Mouse (Mus musculus) hindbrain, embryonic 11.5 days (tissue): ENCODE results near the gene Lman2l. TPM values are rescaled to one million over a fixed set of nuclear protein-coding genes. Genes with fewer than 3 reads are reported as not detected.

Source experiments
- ATAC-seq: fragments of 200-750 bp; cut with Nextera tagmentation; 2 replicates; pipeline ENCODE4 v1.8.0; 2017; ENCODE audit warnings: mild to moderate bottlenecking, moderate TSS enrichment, moderate library complexity; ENCODE audit not compliant: low FRiP score
- DNase-seq: peaks from one replicate; pipeline ENCODE4 v3.0.0-alpha.2; 2015; ENCODE audit warnings: low spot score
- H3K27ac ChIP-seq: fragments of 300-500 bp; sonication (generic); 2 replicates; pipeline ENCODE4 v1.5.1; 2014; ENCODE audit warnings: mild to moderate bottlenecking, low read depth, low read length
- H3K27me3 ChIP-seq: fragments of 300-500 bp; sonication (generic); 2 replicates; pipeline ENCODE4 v1.6.1; 2014; ENCODE audit warnings: mild to moderate bottlenecking, low read length, moderate library complexity, mixed read lengths; ENCODE audit not compliant: control insufficient read depth, insufficient read depth
- H3K36me3 ChIP-seq: fragments of 300-500 bp; sonication (generic); 2 replicates; pipeline ENCODE4 v1.6.1; 2014; ENCODE audit warnings: mild to moderate bottlenecking, low read length, moderate library complexity, mixed read lengths; ENCODE audit not compliant: control insufficient read depth, insufficient read depth
- H3K4me1 ChIP-seq: fragments of 300-500 bp; sonication (generic); replicated peaks from 2 replicates; pipeline ENCODE4 v1.6.1; 2014; ENCODE audit warnings: low read length, mixed read lengths; ENCODE audit not compliant: control insufficient read depth, insufficient read depth
- H3K4me2 ChIP-seq: fragments of 300-500 bp; sonication (generic); replicated peaks from 2 replicates; pipeline ENCODE4 v1.6.1; 2014; ENCODE audit warnings: mild to moderate bottlenecking, low read depth, low read length
- H3K4me3 ChIP-seq: fragments of 300-500 bp; sonication (generic); 2 replicates; pipeline ENCODE4 v1.5.1; 2014; ENCODE audit warnings: low read depth, low read length
- H3K9ac ChIP-seq: fragments of 300-500 bp; sonication (generic); 2 replicates; pipeline ENCODE4 v1.6.1; 2014; ENCODE audit warnings: low read depth, low read length
- H3K9me3 ChIP-seq: fragments of 300-500 bp; sonication (generic); 2 replicates; pipeline ENCODE4 v1.6.1; 2016; ENCODE audit warnings: low read length; ENCODE audit not compliant: control insufficient read depth
- WGBS: fragments of 180-500 bp; shearing (Covaris S2); extraction: QIAGEN DNeasy Blood & Tissue Kit; methylation state at CpG from one replicate; pipeline ENCODE4 v1.1.7; 2014; 5-methylcytosine and 5-hydroxymethylcytosine counted together
- polyA plus RNA-seq: library from polyadenylated mRNA; unstranded; fragments of >200 nt; fragmentation: Nextera tagmentation; extraction: Ambion mirVana; gene quantifications from 2 replicates; pipeline ENCODE4 v1.2.1, GENCODE M21; 2014

Gene Lman2l
- polyA plus RNA-seq, 1 experiment from 2014 or later, result 45.3 TPM

DNA sequence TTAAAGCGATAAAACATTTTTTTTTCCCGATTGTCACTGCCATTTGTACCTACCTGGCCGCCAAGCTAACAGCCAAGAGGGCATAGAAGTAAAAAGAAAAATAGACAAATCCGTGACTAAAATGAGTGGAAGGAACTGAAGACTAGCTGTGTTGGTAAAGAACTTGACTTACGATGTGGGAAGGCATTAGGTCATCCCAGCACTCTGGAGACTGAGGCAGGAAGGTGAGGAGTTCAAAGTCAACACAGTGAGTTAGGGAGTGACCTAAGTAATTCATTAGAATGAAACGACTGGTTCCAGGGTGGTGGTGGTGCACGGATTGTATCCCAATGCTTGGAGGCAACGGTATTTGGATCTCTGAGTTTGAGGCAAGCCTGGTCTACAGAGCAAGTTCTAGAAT, 437 bp upstream of the Lman2l start:
- Histone ChIP-seq H3K4me3 (no peak overlapping the region; the same call in 1 of the 2 replicates), H3K27ac (0 out of 2 replicates have a peak overlapping the region, but pooled peaks have one; percentile 25), H3K4me1 (no peaks in the 10 kb centered on the region), H3K9me3 (no peaks in the 10 kb centered on the region), H3K27me3 (no peaks in the 10 kb centered on the region), H3K9ac (no peak overlapping the region), H3K4me2 (no peak overlapping the region), H3K36me3 (no peaks in the 10 kb centered on the region)
- DNase-seq, result no peak
- 43% methylated on average over 8 of the region's 8 CpGs for WGBS
- peak; percentile 46 for ATAC-seq

DNA sequence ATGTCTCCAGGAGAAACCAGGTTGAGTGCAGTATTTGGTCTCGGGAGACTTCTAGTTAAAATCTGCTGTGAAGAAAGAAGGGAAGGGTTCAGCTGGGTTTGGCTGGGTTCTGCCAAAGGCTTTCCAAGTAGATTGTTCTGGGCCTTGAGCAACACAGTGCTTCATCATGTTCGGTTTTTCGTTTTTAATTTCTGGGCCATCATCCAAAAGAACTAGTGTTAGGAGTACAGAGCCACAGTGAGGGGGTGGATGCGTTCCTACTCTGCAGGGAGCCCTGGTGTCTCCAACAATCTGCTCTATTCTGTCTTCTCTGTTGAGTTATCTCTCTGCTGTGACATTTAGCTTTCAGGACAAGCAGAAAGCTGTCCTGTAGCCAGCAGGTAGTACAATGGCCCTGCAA, 4.0 kb downstream of the Lman2l start:
- ATAC-seq (no peak), DNase-seq (no peak)
- Histone ChIP-seq H3K4me2 (no peak overlapping the region), H3K9ac (no peak overlapping the region), H3K4me1 (no peaks in the 10 kb centered on the region), H3K36me3 (peaks cover 13% of the 10 kb centered on the region), H3K4me3 (no peak overlapping the region), H3K27me3 (no peaks in the 10 kb centered on the region), H3K9me3 (no peaks in the 10 kb centered on the region), H3K27ac (no peak overlapping the region)
- WGBS, result 92% methylated on average over 4 of the region's 4 CpGs

DNA sequence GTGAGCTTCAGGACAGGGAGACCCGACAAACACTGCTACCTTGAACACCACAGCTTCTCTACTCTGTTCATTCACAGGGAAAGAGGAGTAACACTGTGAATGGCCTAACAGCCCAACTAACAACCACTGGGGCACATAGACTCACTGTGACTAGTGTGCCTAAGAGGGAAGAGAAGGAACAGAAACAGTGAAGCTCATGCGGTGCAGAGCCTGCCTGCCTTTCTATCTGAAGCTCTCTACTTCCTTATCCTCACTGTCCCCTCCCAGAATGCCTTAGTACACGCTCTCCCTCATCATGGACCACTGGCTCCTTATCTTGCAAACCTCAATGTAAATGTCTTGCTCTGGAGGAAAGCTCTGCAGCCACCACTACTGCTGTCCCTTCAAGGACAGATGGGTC, 7.8 kb downstream of the Lman2l start:
- WGBS, result 94% methylated on average over 3 of the region's 3 CpGs
- H3K36me3 ChIP-seq, result peaks cover 15% of the 10 kb centered on the region

DNA sequence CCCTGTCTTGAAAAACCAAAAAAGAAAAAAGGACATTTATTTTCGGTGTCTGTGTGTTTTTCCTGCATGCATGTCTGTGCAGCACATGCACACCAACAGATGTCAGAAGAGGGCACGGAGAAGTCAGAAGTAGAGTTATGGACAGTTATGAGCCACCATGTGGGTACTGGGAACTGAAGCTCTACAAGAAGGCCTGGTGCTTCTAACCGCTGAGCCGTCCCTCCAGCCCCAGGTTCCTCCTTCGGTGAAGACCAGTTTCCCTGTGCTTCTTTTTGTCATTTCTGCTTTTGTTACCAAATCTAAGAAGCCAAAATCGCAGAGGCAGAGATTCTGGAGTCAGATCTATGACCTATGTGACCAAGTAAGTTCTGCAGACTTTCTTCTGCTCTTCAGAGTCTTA, 8.6 kb downstream of the Lman2l start:
- Histone ChIP-seq H3K4me2 (no peak overlapping the region), H3K9me3 (no peaks in the 10 kb centered on the region), H3K27me3 (no peaks in the 10 kb centered on the region), H3K9ac (no peak overlapping the region), H3K36me3 (peaks cover 15% of the 10 kb centered on the region), H3K27ac (no peak overlapping the region), H3K4me1 (no peaks in the 10 kb centered on the region), H3K4me3 (no peak overlapping the region)
- no peak for DNase-seq
- WGBS, result 94% methylated on average over 6 of the region's 6 CpGs
- no peak for ATAC-seq

More for the DNA sequence above, 7.8 kb downstream of the Lman2l start:
- H3K4me2 ChIP-seq, result no peak overlapping the region
- DNase-seq (no peak), ATAC-seq (no peak)
- H3K27me3 ChIP-seq, result no peaks in the 10 kb centered on the region
- H3K9me3 ChIP-seq, result no peaks in the 10 kb centered on the region
- no peak overlapping the region for H3K4me3 ChIP-seq
- H3K9ac ChIP-seq, result no peak overlapping the region
- H3K27ac ChIP-seq, result no peak overlapping the region
- H3K4me1 ChIP-seq, result no peaks in the 10 kb centered on the region

DNA sequence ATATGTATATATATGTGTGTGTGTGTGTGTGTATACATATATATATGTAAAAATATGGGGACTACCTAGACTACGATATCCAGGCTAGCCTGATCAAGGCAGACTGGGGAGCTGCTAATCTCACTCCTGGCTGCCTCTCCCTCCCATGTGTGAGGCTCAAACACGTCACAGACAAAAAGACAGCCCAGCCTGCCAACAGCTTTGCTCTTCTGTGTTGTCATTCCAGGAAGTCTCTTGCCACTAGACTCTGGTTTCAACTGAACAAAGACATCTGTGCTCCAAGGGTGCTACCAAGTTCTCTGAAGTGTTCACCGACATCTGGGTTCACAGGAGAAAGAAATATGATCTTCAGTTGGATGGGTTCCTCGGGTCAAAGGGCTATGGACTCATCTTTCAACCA, 10.0 kb downstream of the Lman2l start:
- Histone ChIP-seq H3K4me3 (no peak overlapping the region), H3K9me3 (no peaks in the 10 kb centered on the region), H3K4me1 (no peaks in the 10 kb centered on the region), H3K27ac (no peak overlapping the region), H3K9ac (no peak overlapping the region), H3K4me2 (no peak overlapping the region), H3K27me3 (no peaks in the 10 kb centered on the region), H3K36me3 (peaks cover 17% of the 10 kb centered on the region)
- WGBS, result 72% methylated on average over 4 of the region's 4 CpGs
- ATAC-seq, result no peak
- no peak for DNase-seq

DNA sequence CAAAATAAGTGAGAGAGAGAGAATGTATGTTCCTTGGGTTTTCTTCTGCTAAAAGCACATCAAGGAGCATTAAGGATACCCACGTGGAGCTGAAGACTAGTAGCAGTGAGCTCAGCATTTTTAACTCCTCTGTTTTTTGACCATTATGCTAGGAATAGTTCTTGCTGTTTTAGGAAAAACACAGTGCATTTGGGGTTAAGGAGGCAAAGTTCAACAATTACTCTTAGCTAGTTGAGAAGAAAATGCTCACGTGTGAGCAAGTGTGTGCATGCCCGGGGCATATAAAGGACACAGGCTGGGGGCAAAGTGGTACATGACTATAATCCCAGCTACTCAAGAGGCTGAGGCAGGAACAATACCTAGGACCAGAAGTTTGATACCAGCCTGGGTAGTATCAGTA, 11.5 kb downstream of the Lman2l start:
- Histone ChIP-seq H3K4me1 (no peaks in the 10 kb centered on the region), H3K27ac (no peak overlapping the region), H3K27me3 (no peaks in the 10 kb centered on the region), H3K9ac (no peak overlapping the region), H3K4me2 (no peak overlapping the region), H3K36me3 (peaks cover 13% of the 10 kb centered on the region), H3K4me3 (no peak overlapping the region), H3K9me3 (no peaks in the 10 kb centered on the region)
- ATAC-seq (no peak), DNase-seq (no peak)
- 93% methylated on average over 3 of the region's 3 CpGs for WGBS

DNA sequence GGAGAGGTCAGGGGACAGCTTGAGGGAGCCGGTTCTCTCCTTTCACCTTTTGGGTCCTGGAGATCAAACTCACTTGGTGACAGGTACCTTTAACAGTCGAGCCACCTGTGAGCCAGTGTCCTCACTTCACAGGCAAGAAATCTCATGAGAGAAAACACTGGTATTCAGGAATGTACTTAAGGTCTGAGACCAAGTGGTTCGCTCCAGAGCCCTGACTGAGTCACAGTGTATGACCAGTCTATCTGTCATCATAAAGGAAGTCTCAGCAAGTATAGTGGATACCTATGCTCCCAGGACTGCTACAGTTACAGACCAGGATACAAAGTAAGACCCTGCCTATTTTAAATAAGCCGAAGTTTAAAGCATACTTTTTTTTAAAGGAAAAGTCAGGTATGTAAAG, 12.1 kb downstream of the Lman2l start:
- ATAC-seq, result no peak
- Histone ChIP-seq H3K9ac (no peak overlapping the region), H3K36me3 (peaks cover 13% of the 10 kb centered on the region), H3K27ac (no peak overlapping the region), H3K27me3 (no peaks in the 10 kb centered on the region), H3K4me3 (no peak overlapping the region), H3K9me3 (no peaks in the 10 kb centered on the region), H3K4me1 (no peaks in the 10 kb centered on the region), H3K4me2 (no peak overlapping the region)
- 85% methylated on average over 4 of the region's 4 CpGs for WGBS
- DNase-seq, result no peak

DNA sequence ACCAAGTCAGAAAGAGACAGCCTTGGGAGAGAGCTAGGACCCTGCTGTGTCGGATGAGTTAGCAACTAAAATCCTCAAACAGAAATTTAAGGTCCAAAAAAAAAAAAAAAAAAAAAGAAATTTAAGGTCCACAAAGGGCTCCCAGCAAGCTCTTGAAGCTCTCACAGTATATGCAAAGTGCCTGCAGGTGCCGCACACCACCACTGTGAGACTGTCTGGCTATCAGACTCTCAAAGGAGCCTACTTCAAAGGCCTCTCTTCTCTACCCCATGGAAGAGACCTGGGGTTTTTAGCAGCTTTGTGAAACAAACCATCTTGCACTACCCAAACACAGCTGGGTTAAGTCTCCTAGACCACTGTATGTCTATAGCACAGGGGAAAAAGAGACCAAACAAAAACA, 15.6 kb downstream of the Lman2l start:
- DNase-seq (no peak), ATAC-seq (no peak)
- H3K36me3 ChIP-seq, result 0 out of 2 replicates have a peak, but pooled peaks cover 8% of the 10 kb centered on the region
- no peaks in the 10 kb centered on the region for H3K27me3 ChIP-seq
- H3K9ac ChIP-seq, result no peak overlapping the region
- no peaks in the 10 kb centered on the region for H3K4me1 ChIP-seq
- no peak overlapping the region for H3K4me3 ChIP-seq
- no peaks in the 10 kb centered on the region for H3K9me3 ChIP-seq
- no peak overlapping the region for H3K4me2 ChIP-seq
- 83% methylated on average over 2 of the region's 2 CpGs for WGBS
- H3K27ac ChIP-seq, result no peak overlapping the region

DNA sequence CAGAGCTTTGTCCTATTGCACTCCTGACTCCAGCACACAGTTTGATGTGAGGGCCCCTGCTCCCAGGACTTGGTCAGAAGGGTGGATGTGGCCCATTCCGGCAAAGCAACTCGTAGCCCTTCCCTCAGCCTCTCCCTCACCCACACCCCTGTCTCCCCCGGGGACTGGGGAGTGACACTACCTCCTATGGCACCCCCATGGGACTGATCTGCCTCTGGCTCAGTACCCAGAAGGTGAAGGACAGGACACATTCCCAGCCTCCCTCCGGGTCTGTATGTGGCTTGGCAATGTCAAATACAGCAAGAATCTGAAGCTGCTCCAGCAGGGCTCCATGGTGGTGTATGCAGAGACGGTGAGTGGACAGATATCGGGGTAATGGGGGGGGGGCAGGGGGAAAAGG, 40.5 kb downstream of the Lman2l start:
- no peak for ATAC-seq
- WGBS, result 83% methylated on average over 6 of the region's 6 CpGs
- Histone ChIP-seq H3K4me1 (no peaks in the 10 kb centered on the region), H3K9me3 (no peaks in the 10 kb centered on the region), H3K4me2 (no peak overlapping the region), H3K4me3 (no peak overlapping the region), H3K27me3 (no peaks in the 10 kb centered on the region), H3K36me3 (no peaks in the 10 kb centered on the region), H3K9ac (no peak overlapping the region), H3K27ac (no peak overlapping the region)
- no peak for DNase-seq
